Mouse (Mus musculus) ES-CJ7 (cell line): ENCODE measurements at regions not wholly inside any gene's neighbourhood (a gene's known extent, or its start where the extent isn't known, plus 50 kb on each side); places are given as distances from the start of the nearest gene placed in this dataset.

ENCODE experiments used
- DNase-seq: peaks from one replicate; pipeline ENCODE4 v3.0.0; 2011; ENCODE audit warnings: low read depth, low spot score

DNA sequence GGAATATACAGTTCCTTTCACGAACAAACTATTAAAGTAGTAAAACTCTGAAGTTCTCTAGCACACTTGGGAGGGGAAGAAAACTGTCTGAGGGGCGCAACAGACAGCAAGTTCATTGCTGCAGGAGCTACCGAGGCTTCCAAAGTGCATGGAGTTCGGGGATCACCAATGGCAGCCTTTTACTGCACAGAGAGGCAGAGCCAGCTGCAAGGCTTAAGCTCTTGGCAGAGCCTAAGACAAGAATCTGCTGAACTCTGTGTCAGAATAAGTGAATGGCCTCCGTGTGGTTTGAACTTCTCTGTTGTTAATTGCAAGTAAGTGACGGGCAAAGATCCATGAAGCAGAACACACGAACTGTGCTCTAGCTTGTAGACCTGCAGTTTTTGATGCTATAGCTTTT, 656.2 kb downstream of the Slc16a7 start:
- DNase-seq = no peak

- no peak for DNase-seq
Observed at GRCm38 (mm10) chr10:124732342-124732741, 656.9 kb downstream of the Slc16a7 start.

- no peak for DNase-seq
Observed at GRCm38 (mm10) chr10:124731219-124731836, 657.9 kb downstream of the Slc16a7 start.

DNA sequence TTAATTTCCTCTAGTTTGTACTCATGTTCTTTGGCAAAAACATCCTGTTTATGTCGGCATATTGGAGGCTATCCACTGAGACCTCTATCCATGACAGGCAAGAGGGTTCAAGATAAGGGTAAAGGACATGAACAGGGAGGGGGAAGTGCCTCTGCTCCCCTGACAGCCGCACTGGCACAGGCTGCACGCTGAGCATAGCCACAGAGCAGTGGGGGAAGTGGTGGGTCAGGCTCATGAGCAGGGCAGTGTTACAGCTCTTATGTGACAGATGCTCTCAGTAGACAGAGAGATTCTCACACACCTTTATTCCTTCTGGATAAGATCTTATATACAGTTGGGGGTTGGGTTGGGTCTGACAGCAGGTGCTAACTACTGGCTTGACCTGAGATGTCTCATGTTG, 676.6 kb downstream of the Slc16a7 start:
- no peak for DNase-seq

DNA sequence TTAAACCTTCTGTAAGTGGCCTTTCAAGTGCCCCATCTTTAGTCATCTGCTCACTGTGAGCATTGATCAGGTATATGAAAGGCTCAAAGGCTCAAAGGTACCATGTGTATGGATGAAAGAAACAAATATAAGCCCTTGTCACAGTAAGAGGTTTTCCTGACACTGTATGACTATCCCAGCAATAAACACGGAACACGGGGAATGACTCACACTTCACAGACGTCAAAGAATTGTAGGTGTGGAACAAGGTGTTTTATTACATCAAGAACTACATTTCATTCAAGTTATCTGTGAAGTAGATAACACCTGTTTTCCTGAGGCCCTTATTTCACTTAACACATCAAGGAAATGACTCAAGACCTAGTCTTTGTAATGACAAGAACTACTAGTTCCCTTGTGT, 678.3 kb downstream of the Slc16a7 start:
- DNase-seq = no peak

DNA sequence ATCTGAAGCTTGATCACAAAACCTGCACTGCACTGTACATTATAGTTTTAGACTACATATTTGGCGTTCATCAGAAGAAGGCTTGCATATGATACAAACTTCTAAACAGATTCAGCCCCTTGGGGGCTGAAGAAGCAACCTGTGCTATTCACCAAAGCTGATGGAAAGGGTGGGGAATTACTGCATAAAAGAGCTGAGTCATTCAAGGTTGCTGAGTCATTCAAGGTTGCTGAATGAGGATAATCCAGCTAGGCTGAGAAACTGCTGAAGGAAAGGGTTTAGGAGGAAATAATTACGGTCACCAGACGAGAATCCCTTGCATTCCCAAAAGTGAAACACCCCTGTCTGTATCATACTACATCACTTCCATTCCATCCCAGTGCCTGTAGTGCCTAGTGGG, 679.4 kb downstream of the Slc16a7 start:
- DNase-seq = peak; percentile 8

DNA sequence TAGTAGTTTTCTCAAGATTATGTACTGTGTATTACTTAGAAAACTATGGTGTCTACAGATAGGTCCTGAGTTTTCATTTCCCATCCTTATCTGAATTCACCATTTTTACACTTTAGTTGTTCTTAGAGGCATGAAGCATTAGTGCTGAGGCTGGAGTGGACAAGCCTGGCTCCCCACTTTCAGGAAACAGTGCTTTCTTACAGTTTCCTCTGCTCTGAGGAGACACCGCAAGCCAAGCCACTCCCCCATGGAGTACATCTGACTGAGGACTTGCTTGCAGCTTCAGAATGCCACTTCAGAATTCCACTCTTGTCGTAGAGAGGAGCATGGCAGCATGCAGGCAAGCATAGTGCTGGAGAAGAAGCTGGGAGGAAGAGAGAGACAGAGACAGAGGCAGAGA, 682.6 kb downstream of the Slc16a7 start:
- no peak for DNase-seq
